Mouse (Mus musculus): ENCODE data around the gene Itga8.
A peak's percentile ranks its signal among the peaks of the same experiment; 100 is the strongest.

Gene Itga8

DNA sequence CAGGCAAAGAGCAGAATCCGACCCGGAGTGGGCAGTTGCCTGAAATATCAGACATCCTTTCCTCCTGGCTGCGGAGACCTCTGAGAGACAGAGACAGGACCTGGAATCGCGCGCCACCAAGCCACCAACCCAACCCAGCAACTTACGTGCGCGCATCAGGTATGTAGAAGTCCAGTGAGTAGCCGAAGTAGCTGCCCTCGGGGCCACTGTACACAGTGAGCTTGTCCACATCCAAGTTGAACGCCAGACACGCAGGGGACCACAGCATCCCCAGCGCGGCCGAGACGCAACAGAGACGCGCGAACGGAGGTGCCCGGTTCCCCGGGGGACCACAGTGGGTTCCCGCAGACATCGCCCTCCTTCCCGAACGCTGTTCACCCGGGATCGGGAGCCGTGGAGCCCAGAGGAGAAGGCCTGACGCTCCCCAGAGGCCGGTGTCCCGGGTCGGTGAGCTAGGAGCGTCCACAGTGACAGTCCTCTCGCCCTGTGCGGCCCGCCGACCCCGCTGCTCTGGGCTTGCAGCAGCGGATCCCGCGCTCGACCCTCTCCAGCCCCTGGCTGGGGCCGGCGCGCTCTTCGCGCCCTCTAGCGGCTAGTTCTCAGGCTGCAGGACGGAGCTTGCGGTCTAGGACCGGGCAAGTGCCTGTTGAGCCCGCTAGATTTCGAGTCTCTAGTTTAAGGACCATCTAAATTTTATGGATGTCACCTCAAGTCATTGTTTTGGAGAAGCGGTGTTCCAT, at the start of gene Itga8:
TSS of gene Itga8 (minus strand) at position 492 of the 740 bp plus-strand sequence.
- DNase-seq (ENCODE audit: low read depth in 1 of 2, low spot score in 2 of 2), result peak in 1 of 2 experiments; percentile 62

DNA sequence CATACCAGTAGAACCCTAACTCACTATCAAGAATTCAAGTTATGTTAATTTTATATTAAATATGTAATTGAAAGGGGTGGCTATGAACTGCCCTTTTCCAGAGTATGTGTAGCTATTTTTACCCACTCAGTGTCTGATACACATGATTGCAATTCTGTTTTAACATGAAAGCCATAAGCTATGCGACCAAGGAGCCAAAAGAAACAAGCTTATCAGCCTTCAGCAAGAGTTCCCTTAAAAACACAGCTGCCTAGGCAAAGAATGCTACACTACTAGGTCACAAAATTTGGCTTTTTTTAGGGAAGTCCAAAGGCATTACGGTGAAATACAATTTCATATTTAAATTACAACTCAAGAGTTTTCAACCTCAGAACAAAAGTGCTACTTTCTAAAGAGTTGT, 47.2 kb upstream of the Itga8 start:
- DNase-seq (ENCODE audit: low read depth in 1 of 2, low spot score in 2 of 2), result no peak

DNA sequence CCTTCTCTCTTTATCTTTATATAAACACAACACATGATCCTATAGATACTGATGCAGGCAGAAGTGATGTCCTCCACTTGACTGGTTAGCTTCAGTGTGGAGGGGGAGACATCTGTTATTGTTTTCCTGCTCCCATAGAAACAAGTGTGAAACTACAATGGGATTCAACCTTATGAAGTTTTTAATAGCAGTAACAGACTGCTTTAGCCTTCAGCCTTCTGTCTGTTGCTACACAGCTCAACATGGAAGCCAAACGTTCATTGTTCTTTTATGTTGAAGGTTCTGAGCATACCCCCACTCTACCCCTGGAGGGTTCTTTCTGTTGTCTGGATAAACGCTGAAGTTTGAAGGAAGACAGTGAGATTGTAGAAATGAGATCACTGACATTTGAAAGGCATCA, 30.2 kb upstream of the Itga8 start:
- no peak for DNase-seq (ENCODE audit: low read depth in 1 of 2, low spot score in 2 of 2)

DNA sequence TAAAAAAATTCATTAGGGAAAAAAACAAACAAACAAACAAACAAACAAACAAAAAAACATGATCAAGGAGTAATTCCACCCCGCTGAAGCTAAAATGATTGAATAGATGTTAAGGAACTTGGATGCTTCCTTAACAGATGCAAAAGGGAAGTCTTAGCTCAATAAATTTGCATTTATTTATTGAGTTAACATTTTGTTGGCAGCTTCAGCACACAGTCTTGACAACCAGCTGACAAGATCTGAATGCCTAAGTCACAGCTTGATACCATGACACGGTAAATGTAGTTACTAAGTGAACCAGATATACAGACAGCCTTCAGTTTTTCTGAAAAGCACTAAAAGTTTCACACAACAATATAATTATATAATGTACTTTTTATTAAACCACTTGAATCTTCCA, 27.9 kb upstream of the Itga8 start:
- DNase-seq (ENCODE audit: low read depth in 1 of 2, low spot score in 2 of 2), result no peak

DNA sequence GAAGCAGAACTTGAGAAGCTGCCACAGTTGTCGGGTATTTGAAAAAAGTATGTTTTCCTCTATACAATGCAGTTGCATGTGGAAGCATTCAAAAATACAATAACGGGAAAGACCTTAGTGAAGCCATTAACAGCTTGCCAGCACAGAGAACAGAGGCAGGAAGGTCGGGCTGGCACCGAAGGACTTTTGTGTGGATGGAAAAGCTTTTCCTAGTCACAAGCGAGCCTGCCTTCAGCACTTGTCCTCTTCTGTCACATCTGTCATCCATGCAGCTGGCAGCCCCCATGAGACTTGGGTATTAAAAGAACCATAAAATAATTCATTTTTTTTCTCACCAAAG, 27.3 kb upstream of the Itga8 start:
- DNase-seq (ENCODE audit: low read depth in 1 of 2, low spot score in 2 of 2), result no peak

DNA sequence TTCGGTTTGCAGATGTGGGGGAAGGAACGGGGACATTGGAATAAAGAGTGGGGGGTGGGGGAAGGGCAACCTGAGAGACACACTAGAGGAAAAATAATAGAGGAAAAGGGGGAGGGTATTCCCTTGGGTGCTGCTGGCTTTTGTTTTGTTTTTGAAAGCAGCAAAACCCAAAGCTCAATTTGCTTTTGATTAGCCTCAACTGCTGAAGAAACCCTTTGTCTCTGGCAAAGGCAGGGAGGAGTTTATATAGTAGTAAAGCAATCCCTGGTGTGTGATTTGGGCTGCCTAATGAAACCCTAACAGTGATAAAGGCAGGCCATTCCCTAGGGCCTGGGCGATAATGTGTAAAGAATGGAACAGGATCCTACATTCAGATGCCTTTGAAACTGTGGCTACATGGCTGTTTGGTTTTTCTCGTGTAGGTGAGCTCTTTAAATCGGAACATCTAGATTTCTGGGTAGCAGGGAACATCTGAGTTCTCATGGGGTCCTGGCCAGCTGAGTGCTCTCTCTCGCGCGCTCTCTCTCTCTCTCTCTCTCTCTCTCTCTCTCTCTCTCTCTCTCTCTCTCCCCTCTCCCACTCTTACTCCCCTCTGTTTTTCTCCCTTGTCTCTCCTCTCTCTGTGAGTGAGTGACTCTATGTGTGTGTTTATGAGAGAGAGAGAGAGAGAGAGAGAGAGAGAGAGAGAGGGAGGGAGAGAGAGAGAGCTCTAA, 26.8 kb upstream of the Itga8 start:
- no peak for DNase-seq (ENCODE audit: low read depth in 1 of 2, low spot score in 2 of 2)

DNA sequence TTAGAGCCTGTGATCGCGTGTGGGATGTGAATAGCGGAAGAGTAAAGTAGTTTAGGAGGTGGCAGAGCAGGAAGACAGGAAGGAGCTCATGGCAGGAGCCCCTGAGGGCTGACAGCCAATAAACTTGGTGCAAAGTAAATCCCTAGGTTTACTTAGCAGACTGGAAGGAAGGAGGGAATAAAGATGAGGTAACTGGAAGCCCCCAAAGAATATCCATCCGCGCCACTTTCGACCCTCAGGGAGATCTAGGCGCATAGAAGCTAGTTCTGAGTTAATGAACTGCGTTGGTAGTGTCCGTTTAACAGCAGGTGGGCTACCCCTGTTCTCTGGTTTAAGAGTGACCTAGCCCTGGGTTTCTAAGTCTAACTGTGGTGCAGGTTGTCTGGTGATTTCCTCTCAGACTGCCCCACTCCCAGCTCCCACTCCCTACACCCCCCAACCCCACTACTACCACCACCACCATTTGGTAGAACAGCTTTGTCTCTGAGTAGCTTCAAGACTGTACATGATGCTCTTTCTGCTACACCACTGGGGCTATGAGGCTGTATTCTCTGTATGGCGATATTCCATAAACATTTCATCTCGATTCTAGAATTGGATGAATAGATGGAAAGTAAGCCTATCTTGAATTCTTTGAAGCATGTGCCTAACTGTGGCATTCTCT, 26.1 kb upstream of the Itga8 start:
- DNase-seq (ENCODE audit: low read depth in 1 of 2, low spot score in 2 of 2), result no peak

DNA sequence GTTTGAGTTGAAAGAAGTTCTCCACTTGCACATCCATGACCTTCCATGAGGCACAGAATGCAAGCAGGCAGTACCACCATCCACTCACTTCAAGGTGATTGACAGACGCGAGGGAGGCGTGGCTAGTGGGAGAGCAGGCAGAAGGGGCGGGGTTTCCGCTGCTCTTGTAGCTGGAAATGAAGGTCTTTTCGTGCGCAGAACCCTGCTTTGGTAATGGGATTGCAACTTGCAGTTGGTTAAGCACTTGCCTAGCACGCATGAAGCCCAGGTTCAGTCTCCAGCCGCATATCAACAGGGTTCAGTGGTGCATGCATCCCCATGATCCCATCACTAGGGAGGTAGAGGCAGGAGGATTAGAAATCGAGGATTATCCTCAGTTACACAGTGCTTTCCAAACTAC, 25.5 kb upstream of the Itga8 start:
- DNase-seq (ENCODE audit: low read depth in 1 of 2, low spot score in 2 of 2), result peak in 1 of 2 experiments; percentile 6

DNA sequence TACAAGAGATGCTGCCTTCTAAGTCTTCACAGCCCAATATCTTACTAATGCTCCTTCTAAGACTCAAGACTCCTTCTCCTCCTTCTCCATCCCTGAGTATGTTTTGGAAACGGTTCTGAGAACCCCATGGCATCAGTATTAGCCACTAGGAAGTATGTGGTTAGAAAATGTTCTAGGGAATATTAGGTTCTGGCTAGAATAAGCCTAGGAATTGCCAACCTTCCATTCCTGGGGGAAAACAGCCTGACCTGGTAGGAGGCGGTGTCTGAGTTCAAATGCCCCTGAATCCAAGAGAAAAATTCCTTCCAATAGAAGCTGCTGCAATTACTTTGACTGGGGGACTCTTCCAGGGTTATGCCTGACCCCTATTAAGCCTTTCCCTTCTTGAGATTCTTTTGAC, 24.1 kb upstream of the Itga8 start:
- no peak for DNase-seq (ENCODE audit: low read depth in 1 of 2, low spot score in 2 of 2)

DNA sequence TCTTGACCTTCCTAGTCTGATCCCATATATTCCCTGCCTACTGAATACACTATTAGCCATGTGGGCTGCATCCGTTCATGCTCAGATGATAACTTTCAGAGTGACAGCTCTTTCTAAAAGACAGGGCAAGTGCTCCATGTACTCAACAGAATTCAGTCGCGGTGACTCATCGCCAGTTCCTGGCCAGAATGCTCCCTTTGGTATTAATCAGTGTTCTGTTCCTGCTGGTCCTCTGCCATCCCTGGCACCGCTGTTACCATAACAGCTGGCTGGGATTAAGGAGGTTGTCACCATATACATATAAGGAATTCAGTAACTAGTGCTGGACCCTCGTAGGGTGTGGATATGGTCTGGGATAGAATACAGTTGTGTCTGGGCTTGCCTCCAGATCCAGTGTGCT, 23.7 kb upstream of the Itga8 start:
- no peak for DNase-seq (ENCODE audit: low read depth in 1 of 2, low spot score in 2 of 2)

DNA sequence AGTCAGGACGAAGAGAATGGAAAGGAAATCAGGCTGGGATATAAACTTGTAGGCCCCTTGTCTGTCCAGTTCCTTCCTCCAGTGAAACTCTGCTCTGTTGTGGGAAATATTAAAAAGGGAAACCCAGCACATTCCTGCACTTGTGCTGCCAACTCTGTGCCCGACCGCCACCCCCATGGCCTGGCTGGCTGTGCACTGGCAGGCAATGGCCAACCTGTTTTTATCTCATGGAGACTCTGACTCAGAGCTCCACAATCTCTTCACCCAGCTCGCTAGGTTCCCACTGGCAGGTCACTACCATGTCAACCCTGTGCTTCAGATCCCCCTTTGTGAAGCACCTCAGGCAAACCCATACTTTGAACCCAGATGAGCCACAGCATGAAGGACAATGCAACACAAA, 19.2 kb upstream of the Itga8 start:
- no peak for DNase-seq (ENCODE audit: low read depth in 1 of 2, low spot score in 2 of 2)

DNA sequence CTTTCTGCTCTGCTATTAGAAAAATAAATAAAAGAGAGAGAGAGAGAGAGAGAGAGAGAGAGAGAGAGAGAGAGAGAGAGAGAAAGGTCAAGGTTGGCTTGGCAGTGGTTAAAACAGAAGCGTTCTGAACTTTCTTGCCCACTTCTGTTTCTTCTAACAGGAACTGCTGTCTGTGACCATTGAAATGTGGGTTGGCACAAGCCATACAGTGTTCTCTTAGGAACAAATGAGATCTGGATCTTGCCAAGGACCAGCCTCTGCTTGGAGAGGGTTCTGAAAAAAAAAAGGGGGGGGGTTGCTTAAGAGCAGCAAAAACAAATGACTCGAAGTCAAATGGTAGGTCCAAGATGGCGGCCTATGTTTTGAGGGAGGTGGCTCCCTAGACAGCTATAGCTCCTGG, 17.0 kb upstream of the Itga8 start:
- DNase-seq (ENCODE audit: low read depth in 1 of 2, low spot score in 2 of 2), result no peak

DNA sequence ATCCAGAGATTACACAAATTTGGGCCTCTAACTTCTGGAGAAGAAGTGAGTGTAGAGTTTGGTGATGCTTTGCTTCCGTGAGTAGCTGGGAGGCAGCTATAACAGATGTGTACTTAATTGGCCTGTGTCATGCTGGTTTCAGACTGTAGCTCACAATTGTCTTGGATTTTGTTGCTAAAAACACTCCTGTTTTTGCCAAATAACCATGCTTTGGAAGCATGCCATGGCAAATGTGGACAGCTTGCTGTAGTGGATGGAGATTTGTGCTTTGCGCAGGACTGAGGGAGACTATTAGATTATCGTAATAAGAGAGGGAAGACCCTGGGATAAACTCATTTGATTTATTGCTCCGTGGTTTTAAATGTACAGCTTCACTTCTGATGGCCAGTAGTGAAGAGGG, 16.3 kb upstream of the Itga8 start:
- DNase-seq (ENCODE audit: low read depth in 1 of 2, low spot score in 2 of 2), result no peak

DNA sequence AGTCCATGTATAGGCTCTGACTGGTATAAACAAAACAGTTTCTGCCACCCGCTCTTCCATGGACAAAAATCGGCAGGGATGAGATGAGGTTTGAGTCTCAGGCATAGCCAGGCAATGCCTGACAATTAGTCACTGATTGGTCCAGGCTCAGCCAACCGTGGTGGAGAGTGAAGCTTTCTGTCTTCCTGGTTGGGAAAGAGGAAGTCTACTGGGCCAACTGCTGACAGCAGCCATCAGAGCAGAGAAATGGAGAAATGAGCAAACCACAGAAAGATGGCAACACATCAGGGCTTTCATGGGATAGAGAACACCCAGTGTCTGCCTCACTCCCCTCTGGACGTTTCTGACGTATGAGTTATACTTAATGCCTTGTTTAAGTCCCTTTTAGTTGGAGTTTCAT, 15.6 kb upstream of the Itga8 start:
- peak; percentile 51 to 65 for DNase-seq (ENCODE audit: low read depth in 1 of 2, low spot score in 2 of 2)

DNA sequence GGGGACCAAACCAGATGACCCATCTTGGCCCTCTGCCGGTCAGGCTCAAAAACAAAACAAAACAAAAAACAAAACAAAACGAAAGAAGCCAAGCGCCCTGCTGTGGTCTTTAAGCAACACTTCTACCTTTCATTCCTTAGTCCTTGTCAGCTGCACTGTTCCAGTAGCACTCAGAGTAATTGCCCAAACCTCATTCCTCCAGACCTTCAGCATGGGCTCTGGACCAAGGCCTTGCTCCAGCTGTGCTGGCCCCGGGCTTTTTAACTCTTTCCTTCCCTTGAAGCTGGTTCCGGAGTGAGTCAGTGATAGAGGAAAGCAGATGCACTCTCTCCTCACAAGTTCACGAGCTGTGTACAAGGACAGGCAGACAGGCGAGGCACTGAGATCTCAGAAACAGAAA, 14.6 kb upstream of the Itga8 start:
- DNase-seq (ENCODE audit: low read depth in 1 of 2, low spot score in 2 of 2), result no peak

DNA sequence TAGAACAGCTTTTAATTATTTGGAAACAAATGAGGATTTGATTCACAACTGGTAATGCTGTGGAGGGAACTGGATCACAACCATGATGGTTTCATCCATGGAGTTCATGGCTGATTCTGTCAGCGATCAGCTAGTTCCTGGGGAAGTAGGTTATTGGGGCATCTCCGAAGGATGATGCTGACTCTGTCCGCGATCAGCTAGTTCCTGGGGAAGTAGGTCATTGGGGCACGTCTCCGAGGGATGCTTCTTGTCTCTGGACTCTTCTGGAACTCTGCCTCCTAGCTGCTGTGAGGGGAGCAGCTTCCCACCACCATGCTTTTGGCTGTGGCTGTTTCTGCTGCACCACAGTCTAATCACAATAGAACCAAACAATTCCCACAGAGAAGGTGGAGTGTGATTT, 12.3 kb upstream of the Itga8 start:
- DNase-seq (ENCODE audit: low read depth in 1 of 2, low spot score in 2 of 2), result peak in 1 of 2 experiments; percentile 27

DNA sequence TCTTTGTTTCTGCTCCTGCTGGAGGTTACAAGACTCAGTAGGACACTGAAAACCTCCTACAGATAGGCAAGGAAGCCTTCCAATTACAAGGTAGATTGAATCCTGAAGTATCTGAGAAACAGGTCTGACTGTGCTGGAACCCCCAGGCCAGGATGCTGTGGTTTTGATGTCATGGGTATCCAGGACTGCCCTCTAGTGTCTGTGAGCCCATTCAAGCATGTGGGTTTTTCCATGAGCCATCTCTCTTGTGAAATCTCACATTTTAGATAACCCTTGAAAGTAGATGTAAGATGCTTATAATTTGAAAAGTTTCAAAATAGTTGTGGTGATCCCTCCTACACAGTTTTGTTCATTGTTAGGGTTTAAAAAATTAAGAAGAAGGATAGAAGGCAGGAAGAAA, 6.7 kb upstream of the Itga8 start:
- no peak for DNase-seq (ENCODE audit: low read depth in 1 of 2, low spot score in 2 of 2)

DNA sequence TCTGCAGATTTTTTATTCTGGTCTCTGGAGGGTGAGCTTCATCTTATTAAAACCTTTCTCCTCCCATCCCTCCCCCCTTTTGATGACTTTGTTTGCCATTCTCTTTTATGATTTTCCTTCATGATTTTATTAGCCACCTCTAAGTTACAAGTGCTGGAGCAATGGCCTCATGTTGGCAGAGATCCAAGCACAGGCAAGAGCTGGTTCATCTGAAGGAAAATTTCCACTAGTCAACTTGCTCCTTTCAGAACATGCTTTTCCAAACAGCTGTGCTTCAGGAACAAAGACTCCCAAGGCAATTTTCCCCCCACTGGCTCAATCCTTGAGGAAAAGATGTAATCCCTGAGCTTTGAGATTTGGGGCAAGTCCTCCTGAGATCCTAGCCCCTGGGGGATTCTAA, 5.6 kb upstream of the Itga8 start:
- DNase-seq (ENCODE audit: low read depth in 1 of 2, low spot score in 2 of 2), result no peak

DNA sequence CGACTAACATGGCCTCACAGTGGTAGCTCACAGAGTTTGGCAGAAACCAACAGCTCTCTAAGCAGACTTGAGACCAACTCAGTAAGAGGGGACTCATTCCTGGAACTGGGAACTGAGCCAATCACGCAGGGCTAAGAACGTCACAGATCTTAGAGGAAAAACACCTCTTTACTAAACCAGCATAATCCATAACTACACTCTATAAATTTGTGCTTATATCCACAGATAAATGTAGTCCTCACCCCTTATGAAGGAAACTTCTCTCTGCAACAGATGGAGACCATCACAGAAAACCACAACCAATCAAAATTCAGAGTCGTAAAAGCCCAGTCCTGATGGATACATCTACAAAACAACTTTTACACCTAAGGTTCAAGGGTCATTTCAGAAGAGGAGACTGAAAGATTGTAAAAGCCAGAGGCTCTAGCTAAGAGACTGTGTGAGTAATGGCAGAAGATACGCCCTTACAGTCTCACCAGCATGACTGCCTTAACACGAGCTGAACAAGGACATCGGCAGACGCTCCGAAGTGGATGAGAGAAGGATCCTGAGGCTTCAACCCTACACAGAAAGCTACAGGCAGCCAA, 3.4 kb upstream of the Itga8 start:
- DNase-seq (ENCODE audit: low read depth in 1 of 2, low spot score in 2 of 2), result no peak

DNA sequence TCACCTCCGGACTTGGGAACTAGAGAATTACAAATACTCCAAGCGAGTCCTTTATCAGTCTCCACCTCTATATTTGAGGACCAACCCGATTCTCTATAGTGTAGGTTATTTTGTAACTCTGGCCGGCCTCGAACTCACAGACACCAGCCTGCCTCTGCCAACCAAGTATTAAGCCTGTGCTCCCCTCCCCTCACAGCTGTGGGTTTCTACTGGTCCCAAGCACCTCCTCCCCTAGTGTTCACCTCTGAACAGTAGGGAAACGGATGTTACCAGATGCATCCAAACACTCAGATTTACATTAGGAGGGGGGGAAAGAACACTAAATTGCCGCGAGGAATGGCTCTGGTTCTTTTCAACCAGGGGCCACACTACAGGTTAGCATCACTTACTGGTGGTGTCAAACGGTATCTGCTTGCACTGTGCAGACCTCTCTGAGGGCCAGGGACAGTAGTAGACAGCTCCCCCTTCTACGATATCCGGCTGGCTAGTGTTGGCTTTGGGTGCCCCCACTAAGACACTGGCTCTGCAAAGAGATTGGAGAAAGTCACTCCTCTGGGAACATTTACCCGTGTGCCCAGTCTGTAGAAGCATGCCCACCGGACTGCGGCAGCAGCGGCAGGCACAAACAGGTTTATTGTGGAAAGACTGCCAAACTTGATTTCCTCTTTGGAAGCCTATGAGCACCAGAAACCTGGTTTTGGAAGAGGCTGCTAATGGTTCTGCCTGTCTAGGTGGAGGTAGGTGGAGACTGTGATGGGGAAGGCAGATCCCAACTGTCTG, 1.1 kb downstream of the Itga8 start:
- no peak for DNase-seq (ENCODE audit: low read depth in 1 of 2, low spot score in 2 of 2)

DNA sequence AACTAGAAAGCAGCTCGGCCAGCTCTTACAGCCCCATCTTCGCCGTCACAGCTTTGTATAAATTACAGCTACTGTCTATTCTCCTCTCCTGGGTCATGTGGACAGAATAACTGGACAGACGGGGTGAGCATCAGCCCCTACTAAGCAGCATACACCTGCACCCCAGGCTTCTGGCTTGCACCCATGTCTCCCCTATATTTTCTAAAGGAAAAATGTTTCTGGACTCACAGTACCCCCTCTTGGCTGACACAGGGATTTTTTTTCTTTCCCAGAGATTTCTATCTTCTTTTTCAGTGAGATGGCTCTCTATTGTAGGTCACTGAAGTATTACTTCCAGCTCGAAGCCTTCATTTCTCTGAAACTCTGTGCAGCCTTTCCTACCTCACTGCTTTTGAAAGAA, 4.4 kb downstream of the Itga8 start:
- DNase-seq (ENCODE audit: low read depth in 1 of 2, low spot score in 2 of 2), result no peak

Measured in monocyte, adult 2 months (primary cell).